Mouse (Mus musculus) spleen, adult 2 months (tissue): ENCODE measurements around the gene Olfr1413. TPM values are rescaled to one million over a fixed set of nuclear protein-coding genes. Genes with fewer than 3 reads are reported as not detected.

Experiments used
- DNase-seq, 2 experiments: peaks; one replicate each; pipeline versions ENCODE4 v3.0.0 to v3.0.0-alpha.2; 2012 to 2021; ENCODE audit warnings: low spot score in 2 of 2, low read depth in 1 of 2
- H3K27ac ChIP-seq: fragments of 200-500 bp; 2 replicates; pipeline ENCODE4 v1.5.1; 2012; ENCODE audit warnings: low read length, inconsistent platforms; ENCODE audit not compliant: insufficient read depth
- H3K27me3 ChIP-seq: fragments of 200-500 bp; 2 replicates; pipeline ENCODE4 v1.6.1; 2012; ENCODE audit warnings: mild to moderate bottlenecking, moderate library complexity, low read length, inconsistent platforms; ENCODE audit not compliant: control insufficient read depth, insufficient read depth
- H3K36me3 ChIP-seq: fragments of 200-500 bp; 2 replicates; pipeline ENCODE4 v1.6.1; 2012; ENCODE audit warnings: mild to moderate bottlenecking, low read length, inconsistent platforms; ENCODE audit not compliant: control insufficient read depth, insufficient read depth
- H3K4me1 ChIP-seq: fragments of 200-500 bp; 2 replicates; pipeline ENCODE4 v1.6.1; 2011; ENCODE audit warnings: inconsistent platforms; ENCODE audit not compliant: control insufficient read depth, insufficient read depth, insufficient read length
- H3K4me3 ChIP-seq: fragments of 200-500 bp; 2 replicates; pipeline ENCODE4 v1.5.1; 2011; ENCODE audit warnings: mild to moderate bottlenecking, inconsistent platforms; ENCODE audit not compliant: insufficient read depth, insufficient read length; ENCODE audit errors: extremely low read depth
- CTCF ChIP-seq: fragments of 200-500 bp; IDR thresholded peaks from 2 replicates; pipeline ENCODE4 v1.5.1; 2011; ENCODE audit warnings: mild to moderate bottlenecking, inconsistent platforms; ENCODE audit not compliant: insufficient read depth, insufficient read length, insufficient replicate concordance; ENCODE audit errors: extremely low read depth
- POLR2A ChIP-seq: fragments of 200-500 bp; IDR thresholded peaks from 2 replicates; pipeline ENCODE4 v1.6.1; 2011; ENCODE audit warnings: low read depth, low read length, inconsistent platforms
- WGBS: fragments of 180-500 bp; shearing (Covaris S2); methylation state at CpG from one replicate; pipeline ENCODE4 v1.1.7; 2018; 5-methylcytosine and 5-hydroxymethylcytosine counted together
- polyA plus RNA-seq: library from polyadenylated mRNA; depleted of rRNA; stranded (reverse); fragments of >200 nt; gene quantifications from 2 replicates; pipeline ENCODE4 v1.2.3, GENCODE M21; 2012; rRNA removed

Olfr1413 gene
- polyA plus RNA-seq, 1 experiment: not detected

DNA sequence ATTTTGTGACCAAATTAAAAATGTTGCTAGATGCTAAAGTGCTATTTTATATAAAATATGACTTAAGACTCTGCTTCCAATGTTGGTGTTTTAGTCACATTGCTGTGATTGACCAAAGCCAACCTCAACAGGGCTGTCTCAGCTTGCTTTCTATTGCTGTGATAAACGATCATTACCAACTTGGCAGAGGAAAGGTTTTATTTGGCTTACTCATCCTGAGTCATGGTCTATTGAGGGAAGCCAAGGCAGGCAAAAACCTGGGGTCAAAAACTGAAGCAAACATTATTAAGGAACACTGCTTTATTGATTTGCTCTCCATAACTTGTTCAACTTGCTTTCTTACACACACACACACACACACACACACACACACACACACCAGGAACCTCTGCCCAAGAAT lies 44.9 kb downstream of the Olfr1413 start:
- 36% methylated on average over 1 of the region's 1 CpGs for WGBS
- TF ChIP-seq POLR2A (no peak), CTCF (no peak)
- no peak for DNase-seq
- H3K36me3 ChIP-seq: no peaks in the 10 kb centered on the region
- H3K27me3 ChIP-seq: no peaks in the 10 kb centered on the region
- no peak overlapping the region for H3K4me3 ChIP-seq
- H3K27ac ChIP-seq: no peak overlapping the region
- no peaks in the 10 kb centered on the region for H3K4me1 ChIP-seq

DNA sequence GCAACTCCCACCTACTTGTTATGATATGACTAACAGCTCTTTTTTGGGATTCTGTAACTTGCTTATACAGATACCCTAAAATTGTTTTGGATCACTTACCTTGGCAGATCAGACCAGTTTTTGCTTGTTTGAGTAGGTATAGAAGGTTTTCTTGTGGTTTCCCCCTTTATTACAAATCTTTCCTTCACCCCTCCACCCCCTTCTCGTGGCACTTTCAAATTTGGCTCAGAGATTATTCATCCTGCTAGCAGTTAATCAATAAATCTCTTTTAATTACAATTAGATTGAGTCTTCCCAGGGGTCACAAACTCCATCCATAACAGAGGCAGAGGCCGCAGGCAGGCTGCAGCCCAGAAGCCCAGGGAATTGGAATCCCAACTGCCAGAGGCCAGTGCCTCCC lies 46.4 kb downstream of the Olfr1413 start, which contains the start of gene Olfr12:
TSS of gene Olfr12 (plus strand) at position 301 of the 400 bp plus-strand sequence.
- 66% methylated on average over 2 of the region's 2 CpGs for WGBS
- DNase-seq: no peak
- Histone ChIP-seq H3K27ac (no peak within 1 kb of the TSS), H3K4me1 (no peaks in the 10 kb centered on the region), H3K36me3 (no peaks in the 10 kb centered on the region), H3K27me3 (no peaks in the 10 kb centered on the region), H3K4me3 (no peak within 1 kb of the TSS)
- TF ChIP-seq CTCF (no peak), POLR2A (no peak)

DNA sequence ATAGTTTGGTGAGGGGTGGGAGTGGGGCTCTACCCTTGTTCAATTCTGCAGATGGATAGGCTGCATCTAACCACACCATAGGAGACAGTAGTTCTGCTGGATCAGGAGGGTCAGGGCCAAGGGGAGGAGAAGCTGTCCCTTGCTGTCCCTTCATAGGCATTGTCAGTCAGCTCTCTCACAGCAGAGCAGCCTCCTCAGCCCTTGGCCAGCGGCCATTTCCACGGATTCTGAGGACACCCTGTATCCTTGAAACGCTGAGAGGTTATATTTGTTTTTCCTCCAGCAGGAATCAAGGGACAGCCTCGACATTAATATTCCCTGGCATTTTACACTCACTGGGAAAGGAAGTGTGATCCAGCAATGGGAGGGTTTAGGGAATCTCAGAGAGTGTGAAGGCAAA lies 47.2 kb downstream of the Olfr1413 start:
- H3K4me1 ChIP-seq: no peaks in the 10 kb centered on the region
- TF ChIP-seq POLR2A (no peak), CTCF (no peak)
- WGBS: 69% methylated on average over 4 of the region's 4 CpGs

More for the DNA sequence above, 47.2 kb downstream of the Olfr1413 start:
- no peak for DNase-seq
- Histone ChIP-seq H3K36me3 (no peaks in the 10 kb centered on the region), H3K27ac (no peak overlapping the region), H3K4me3 (no peak overlapping the region), H3K27me3 (no peaks in the 10 kb centered on the region)

Other genes with a start within 250 kb of the Olfr1413 start
- gene Ndufa10, start 97.5 kb upstream of the Olfr1413 start, polyA plus RNA-seq: 31.8 and 35.8 TPM in 2 replicates
- not detected in 2 replicates for gene Olfr1416, start 86.2 kb upstream of the Olfr1413 start, polyA plus RNA-seq
- not detected in 2 replicates for gene Olfr1415, start 75.2 kb upstream of the Olfr1413 start, polyA plus RNA-seq
- not detected in 2 replicates for gene Olfr1414, start 52.7 kb upstream of the Olfr1413 start, polyA plus RNA-seq
- gene Olfr1412, start 14.5 kb downstream of the Olfr1413 start, polyA plus RNA-seq: not detected in 2 replicates
- gene Olfr1411, start 23.1 kb downstream of the Olfr1413 start, polyA plus RNA-seq: not detected in 2 replicates
- gene Olfr1410, start 34.5 kb downstream of the Olfr1413 start, polyA plus RNA-seq: not detected in 2 replicates
- gene Olfr12, start 46.5 kb downstream of the Olfr1413 start, polyA plus RNA-seq: not detected in 2 replicates
- 45.7 and 49.3 TPM in 2 replicates for gene Cops9, start 70.7 kb downstream of the Olfr1413 start, polyA plus RNA-seq
- gene Otos, start 77.5 kb downstream of the Olfr1413 start, polyA plus RNA-seq: 0.41 and 0.58 TPM in 2 replicates